Mouse (Mus musculus) heart, postnatal 10 days (tissue): Measurements from ENCODE around the gene 6820408C15Rik. TPM values are rescaled to one million over a fixed set of nuclear protein-coding genes. Genes with fewer than 3 reads are reported as not detected.
A peak's percentile ranks its signal among the peaks of the same experiment; 100 is the strongest.
"Not testable (repeated sequence)": the region's sequence is repeated elsewhere in the genome, so short reads cannot be mapped to it uniquely, and the experiment has no call there.

Experiments
- DNase-seq, 2 experiments: peaks; one replicate each; pipeline ENCODE4 v3.0.0; 2021
- intact Hi-C: fragments of 180-260 bp; cut with DNase I; formaldehyde crosslinking; loops from one replicate; pipeline ENCODE4 v1.15.1; 2025
- total RNA-seq, 2 experiments: library from RNA; stranded (reverse); gene quantifications; 2 replicates each; pipeline ENCODE4 v1.2.3; 2021

The 6820408C15Rik gene
- total RNA-seq, 2 experiments from 2014 or later, result 3.7 to 4.3 TPM

- intact Hi-C loops, result no loop called here
- DNase-seq, result no peak
Observed at GRCm38 (mm10) chr2:152409781-152410180, 5.6 kb upstream of the 6820408C15Rik start.

- DNase-seq, result peak; percentile 93
- intact Hi-C loops, result no loop called here
Observed at GRCm38 (mm10) chr2:152410971-152411371, 4.4 kb upstream of the 6820408C15Rik start.

- DNase-seq, result no peak
Observed at GRCm38 (mm10) chr2:152411471-152411870, 3.9 kb upstream of the 6820408C15Rik start.

GRCm38 (mm10) chr2:152412526-152413157, 2.7 kb upstream of the 6820408C15Rik start:
- intact Hi-C loops, result no loop called here

More at GRCm38 (mm10) chr2:152411471-152411870, 3.9 kb upstream of the 6820408C15Rik start:
- intact Hi-C loops, result no loop called here

GRCm38 (mm10) chr2:152413158-152413764, 2.1 kb upstream of the 6820408C15Rik start:
- peak in 1 of 2 experiments; percentile 58 for DNase-seq
- intact Hi-C loops, result no loop called here

More at GRCm38 (mm10) chr2:152412526-152413157, 2.7 kb upstream of the 6820408C15Rik start:
- DNase-seq, result no peak

GRCm38 (mm10) chr2:152413765-152414584, 1.4 kb upstream of the 6820408C15Rik start:
- intact Hi-C loops, result loop anchor here (2.0 kb wide), 1 partner anchor 17 kb away; no protein-coding TSS in a partner anchor
- peak; percentile 58 to 63 for DNase-seq

GRCm38 (mm10) chr2:152414591-152415165, 709 bp upstream of the 6820408C15Rik start, which contains the start of gene Zcchc3:
Zcchc3 (minus strand) TSS chr2:152415027.
- intact Hi-C loops, result loop anchor here (1.0 to 2.0 kb wide), 2 partner anchors 18 to 22 kb away; no protein-coding TSS in a partner anchor

GRCm38 (mm10) chr2:152415786-152416185, 399 bp downstream of the 6820408C15Rik start:
- intact Hi-C loops, result loop anchor here (1.0 to 2.0 kb wide), 2 partner anchors 19 to 21 kb away; no protein-coding TSS in a partner anchor
- DNase-seq, result no peak

More at GRCm38 (mm10) chr2:152414591-152415165, 709 bp upstream of the 6820408C15Rik start, which contains the start of gene Zcchc3:
- peak; percentile 92 to 93 for DNase-seq

GRCm38 (mm10) chr2:152427493-152427892, 12.1 kb downstream of the 6820408C15Rik start:
- intact Hi-C loops, result no loop called here
- DNase-seq, result no peak

- DNase-seq, intact Hi-C loops: not testable (repeated sequence)
Observed at GRCm38 (mm10) chr2:152428481-152428880, 13.1 kb downstream of the 6820408C15Rik start.

- peak; percentile 62 to 77 for DNase-seq
- intact Hi-C loops, result loop anchor here (1.0 kb wide), 1 partner anchor 21 kb away; the partner anchor contains the start of genes 6820408C15Rik and Zcchc3
Observed at GRCm38 (mm10) chr2:152436405-152436901, 21.1 kb downstream of the 6820408C15Rik start.

- intact Hi-C loops, result loop anchor here (1.0 kb wide), 2 partner anchors 22 to 44 kb away; partner anchors contain the start of genes 6820408C15Rik and Zcchc3
- DNase-seq, result peak; percentile 91 to 95
Observed at GRCm38 (mm10) chr2:152436983-152437860, 21.8 kb downstream of the 6820408C15Rik start.

GRCm38 (mm10) chr2:152438963-152439362, 23.6 kb downstream of the 6820408C15Rik start:
- no peak for DNase-seq
- intact Hi-C loops, result no loop called here

GRCm38 (mm10) chr2:152439833-152440232, 24.4 kb downstream of the 6820408C15Rik start:
- intact Hi-C loops, result no loop called here
- no peak for DNase-seq

- intact Hi-C loops, result no loop called here
- no peak for DNase-seq
Observed at GRCm38 (mm10) chr2:152442322-152442721, 26.9 kb downstream of the 6820408C15Rik start.

- no peak for DNase-seq
- intact Hi-C loops, result no loop called here
Observed at GRCm38 (mm10) chr2:152443281-152443680, 27.9 kb downstream of the 6820408C15Rik start.

GRCm38 (mm10) chr2:152446642-152447041, 31.3 kb downstream of the 6820408C15Rik start:
- intact Hi-C loops, result no loop called here
- no peak for DNase-seq

- intact Hi-C loops, result no loop called here
- DNase-seq, result no peak
Observed at GRCm38 (mm10) chr2:152447461-152447860, 32.1 kb downstream of the 6820408C15Rik start.

GRCm38 (mm10) chr2:152450241-152450640, 34.9 kb downstream of the 6820408C15Rik start:
- peak; percentile 68 to 80 for DNase-seq
- intact Hi-C loops, result loop anchor here (1.0 kb wide), 1 partner anchor 94 kb away; no protein-coding TSS in a partner anchor
